Mouse (Mus musculus): ENCODE results near the gene Atp10a.

DNA sequence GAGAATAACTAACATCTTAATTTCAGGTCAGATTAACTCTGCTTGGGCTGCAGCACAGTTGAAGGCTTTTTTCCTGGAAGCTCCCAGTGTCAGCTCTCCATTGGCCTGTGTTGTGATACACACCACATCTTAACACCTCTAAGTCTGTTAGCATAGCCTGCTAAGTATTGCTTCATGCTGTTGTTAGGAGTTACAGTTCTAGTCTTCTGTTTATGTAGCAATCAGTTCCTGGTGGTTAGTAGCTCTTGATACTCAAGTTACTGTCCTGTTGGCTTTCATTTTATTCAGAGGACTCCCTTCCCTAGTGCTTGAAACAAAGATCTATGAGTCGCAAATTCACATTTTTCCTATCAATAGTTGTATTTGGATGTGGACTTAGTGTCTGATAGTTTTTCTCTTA lies 39.7 kb downstream of the Atp10a start:
- no peak for TF ChIP-seq POLR2A (IDR thresholded peaks at IDR 0.05; ENCODE audit: low read depth, low read length)
- TF ChIP-seq CTCF (conservative IDR thresholded peaks at IDR 0.05; ENCODE audit: insufficient read depth, insufficient read length, low read depth, low read length), result no peak
